Mouse (Mus musculus) cerebellum, postnatal 4 days (tissue): ENCODE measurements around the gene Coa6.
A peak's percentile ranks its signal among the peaks of the same experiment; 100 is the strongest.
"Not testable (repeated sequence)": the region's sequence is repeated elsewhere in the genome, so short reads cannot be mapped to it uniquely, and the experiment has no call there.

Source experiments
- DNase-seq, 2 experiments: peaks; one replicate each; pipeline ENCODE4 v3.0.0; 2022; ENCODE audit warnings: low spot score in 2 of 2, mixed read lengths in 1 of 2

Coa6 gene

DNA sequence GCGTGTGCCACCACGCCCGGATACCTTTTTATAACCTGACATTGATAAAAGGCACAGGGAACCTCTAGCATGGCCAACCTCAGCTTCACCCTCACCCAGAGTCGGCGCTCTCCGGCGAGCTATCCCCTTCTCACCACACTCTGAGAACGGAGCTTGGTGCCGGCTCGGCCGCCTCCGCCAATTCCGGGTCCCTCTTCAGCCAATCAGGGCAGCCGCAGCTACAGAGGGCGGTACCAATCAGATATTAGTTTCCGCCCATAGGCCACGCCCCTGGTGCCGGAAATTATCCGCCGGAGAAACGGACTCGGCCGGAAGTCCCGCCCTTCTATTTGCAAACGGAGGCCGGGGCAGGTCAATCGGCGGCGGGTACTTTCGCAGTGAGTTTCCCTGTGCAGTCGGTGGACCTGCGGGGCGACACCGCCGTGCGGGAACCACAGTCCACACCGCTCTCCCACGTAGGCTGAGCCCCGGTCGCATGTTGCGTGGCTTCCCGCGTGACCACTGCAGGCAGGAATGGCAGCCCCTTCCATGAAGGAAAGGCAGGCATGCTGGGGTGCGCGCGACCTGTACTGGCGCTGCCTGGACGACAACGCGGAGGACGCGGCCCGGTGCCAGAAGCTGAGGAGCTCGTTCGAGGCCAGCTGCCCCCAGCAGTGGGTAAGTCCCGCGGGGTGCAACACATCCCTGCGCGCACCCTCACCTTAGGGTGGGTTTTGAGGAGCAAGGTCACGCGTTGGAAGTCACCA, at the start of gene Coa6:
Coa6 (plus strand) TSS at position 342 of the 746 bp plus-strand sequence.
- DNase-seq: peak; percentile 94 to 98

DNA sequence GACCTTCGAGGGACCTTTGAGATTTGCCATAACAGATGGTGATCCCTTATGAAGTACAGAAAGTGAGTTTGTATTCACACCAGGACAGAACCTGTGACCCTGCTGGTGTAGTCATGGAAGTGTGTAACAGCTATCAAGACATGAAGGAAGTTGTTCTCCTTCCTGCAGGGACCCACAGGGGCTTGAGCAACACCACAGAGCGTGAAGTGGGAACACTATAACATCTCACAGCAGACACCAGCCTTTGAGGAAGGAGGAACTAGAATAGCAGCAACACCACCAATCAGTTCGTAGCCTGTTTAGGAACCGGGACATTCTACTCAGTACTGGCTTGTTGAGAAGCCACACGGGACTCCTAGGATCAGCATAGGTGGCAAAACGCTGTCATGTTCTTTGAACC, 42.7 kb upstream of the Coa6 start:
- no peak for DNase-seq

DNA sequence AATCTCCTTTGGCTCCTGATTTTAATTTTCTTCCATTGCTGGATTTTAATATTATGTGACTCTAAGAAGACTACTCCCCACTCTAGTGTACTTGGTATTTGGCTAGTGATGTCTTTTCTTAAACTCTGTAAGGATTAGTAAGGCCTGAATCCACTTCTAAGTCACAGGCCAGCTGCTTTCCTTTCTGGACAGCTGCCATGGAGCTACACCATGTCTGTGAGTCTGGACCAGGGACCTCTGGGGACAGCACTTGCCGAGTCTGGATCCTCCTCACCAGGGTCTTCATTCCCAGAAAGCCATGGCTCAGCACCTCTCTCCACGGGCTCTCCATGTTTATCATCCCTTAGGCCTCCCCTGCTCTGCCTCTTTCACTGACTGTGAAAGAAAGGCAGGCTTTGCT, 42.2 kb upstream of the Coa6 start:
- DNase-seq: peak in 1 of 2 experiments; percentile 34

DNA sequence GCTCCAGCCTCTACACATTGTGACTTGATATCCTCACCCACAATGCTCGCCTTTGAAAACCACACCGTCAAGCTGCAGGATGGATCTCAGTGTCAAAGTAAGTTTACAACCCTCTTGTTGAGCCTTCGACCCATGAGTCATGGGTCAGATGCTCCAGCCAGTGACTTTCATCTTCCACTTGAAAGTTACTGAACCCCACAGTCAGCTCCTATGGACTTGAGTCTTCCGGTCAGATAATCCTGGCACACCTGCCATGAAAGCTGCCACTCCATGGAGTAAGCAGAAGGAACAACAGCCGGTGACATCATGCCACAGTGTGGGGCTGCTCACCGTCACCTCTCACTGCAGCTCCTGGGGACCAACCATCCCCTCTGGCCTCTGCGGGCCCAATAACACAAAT, 41.0 kb upstream of the Coa6 start:
- no peak for DNase-seq

DNA sequence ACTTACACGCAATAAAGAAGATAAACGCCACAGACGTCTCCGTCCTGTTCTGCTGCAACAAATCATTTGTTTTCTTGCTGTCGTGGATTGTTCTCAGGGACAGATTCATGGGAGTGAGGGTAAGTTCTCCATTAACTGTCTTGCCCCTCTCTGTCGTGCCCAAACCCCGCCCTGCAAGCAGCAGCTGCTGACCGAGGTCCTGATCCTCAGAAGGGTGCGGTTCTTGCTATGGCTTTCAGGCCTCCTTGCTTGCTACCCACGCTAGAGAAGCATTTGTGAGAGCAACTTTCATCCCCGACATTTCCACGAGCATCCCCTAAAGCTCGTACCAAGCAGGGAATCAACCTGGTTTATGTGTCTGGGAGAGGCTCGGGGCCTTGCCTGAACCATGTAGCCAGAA, 40.1 kb upstream of the Coa6 start:
- DNase-seq: no peak

DNA sequence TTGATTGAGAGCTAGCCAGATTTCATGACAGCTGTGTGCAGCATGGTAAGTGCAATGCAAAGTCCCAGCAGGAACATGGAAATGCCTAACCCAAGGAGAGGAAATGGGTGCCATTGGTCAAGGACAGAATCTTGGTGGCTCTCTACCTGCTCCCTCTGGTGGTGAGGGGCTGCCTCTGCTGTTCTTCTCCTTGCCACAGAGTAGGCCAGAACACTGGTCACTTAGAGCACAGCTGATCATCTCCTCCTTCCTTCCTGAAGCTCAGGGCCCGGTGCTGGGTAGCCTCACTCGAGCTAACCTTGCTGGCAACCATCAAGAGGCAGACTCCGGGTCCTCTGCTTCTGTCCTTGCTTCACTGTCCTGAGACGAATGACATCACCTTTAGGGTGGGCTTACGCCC, 39.6 kb upstream of the Coa6 start:
- DNase-seq: peak in 1 of 2 experiments; percentile 58

DNA sequence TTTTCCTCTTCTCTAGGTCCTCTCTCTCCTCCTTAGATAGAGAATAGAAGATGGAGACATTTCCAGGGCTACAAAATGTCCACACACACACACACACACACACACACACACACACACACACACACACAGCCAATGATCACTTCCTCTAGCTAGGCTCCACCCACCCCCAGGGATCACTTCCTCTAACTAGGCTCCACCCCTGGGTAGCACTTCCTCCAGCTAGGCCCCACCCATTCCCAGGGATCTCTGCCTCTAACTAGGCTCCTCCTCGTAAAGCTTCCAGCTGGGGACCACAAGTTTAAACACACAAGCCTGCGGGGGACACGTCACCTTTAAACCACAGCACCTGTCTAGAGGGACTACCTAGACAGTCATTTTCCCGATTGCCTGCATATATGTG, 34.7 kb upstream of the Coa6 start:
- DNase-seq: no peak

DNA sequence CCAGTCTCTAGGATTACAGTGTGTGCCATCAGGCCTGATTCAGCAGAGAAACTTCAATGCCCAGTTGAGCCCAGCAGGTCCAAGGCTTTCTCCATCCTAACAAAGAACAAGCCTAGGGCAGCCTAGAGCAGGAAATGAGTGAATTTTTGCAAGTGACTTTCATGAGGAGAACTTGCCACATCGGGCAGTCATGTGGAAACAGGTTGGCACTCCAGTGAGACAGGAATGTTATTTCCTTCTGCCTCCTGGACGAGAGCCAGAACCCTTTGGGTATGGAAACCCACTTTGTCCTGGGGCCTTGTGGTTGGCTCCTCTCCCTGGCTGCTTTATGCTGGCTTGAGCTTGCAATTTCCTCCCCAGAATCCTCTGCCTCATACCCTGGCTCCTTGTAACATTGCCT, 30.8 kb upstream of the Coa6 start:
- peak in 1 of 2 experiments; percentile 33 for DNase-seq

DNA sequence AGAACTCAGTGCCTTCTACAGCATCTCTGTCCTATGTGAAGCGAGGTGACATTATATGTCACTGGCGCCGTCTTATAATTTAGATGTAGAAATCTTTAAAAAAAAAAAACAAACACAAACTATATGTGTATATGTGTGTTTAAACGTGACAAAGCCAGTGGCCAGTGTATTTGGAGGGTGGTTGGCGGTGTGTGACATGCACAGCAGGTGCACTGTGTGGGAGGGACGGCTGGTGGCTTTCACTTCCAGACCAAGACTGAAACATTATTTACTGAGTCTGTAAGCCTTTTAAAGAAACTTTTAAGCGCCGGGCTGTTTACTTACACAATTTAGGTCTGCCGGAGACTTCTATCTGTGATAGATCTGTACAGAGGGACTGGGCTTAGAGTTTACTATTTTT, 26.9 kb upstream of the Coa6 start:
- no peak for DNase-seq

DNA sequence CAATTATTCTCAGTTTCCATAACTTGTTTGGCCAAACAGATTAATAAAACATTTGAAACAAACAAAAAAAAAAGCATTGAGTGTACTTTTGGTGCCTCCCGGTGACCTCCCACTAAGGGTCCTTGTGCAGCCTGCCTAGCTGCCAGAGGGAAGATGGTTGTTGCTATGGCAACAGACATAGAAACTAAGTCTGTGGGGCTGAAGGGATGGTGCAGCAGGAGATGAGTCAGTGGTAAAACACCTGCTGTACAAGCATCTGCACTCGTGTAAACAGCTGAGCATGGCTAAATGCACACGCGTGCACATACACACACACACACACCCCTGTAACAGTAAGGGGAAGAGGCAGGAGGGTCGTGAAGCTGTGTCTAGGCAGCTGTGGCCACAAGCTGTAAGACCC, 26.4 kb upstream of the Coa6 start:
- DNase-seq: no peak

DNA sequence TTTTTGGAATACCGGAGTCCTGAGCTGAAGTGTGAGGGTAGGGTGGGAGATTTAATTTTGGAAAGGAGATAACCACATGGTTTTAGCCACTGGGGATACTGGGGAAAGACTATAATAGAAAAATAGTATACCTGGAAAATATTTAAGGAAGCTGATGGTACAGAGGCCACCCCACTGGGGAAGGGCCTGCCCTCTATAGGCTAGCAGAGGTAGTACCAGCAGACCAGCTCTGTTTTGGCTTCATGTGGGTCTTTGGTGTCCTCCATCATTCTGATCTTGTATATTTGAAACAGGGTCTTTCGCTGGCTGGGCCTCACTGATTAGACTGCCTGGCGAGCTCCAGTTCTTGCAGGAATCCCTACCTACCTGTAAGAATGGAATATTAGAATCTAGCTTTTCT, 24.0 kb upstream of the Coa6 start:
- no peak for DNase-seq

DNA sequence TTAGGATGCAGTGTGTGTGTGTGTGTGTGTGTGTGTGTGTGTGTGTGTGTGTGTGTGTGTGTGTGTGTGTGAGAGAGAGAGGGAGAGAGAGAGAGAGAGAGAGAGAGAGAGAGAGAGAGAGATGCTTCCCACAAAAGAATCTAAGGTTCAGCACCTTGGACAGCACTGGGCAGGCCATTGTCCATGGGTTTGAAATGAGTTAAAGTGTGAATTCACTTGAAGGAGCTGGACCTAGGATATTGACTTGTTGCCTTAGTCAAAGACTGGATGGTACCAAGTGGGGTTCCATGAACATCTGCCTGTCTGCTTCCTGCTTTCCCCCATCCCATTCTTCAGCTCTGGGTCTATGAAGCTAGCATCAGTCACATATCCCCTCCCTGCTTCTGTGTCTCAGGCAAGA, 17.8 kb upstream of the Coa6 start:
- DNase-seq: not testable (repeated sequence)

DNA sequence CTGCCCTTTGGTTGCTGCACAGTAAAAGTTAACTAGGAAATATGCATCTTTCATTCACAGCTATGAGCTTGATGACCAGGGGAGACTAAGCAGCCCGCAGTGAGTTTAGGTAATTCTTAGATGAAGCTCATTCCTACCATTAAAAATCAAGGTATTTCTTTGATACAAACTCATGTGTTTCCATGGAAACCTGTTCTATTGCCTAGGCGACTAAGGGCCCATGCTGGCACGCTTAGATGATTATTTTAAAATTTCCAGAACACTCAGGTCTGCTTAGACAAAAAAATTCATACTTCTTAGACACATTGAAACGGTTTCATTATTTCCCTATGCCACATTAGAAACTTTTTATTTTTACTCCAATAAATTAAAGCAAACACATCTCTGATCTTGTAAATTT, 17.3 kb upstream of the Coa6 start:
- no peak for DNase-seq

DNA sequence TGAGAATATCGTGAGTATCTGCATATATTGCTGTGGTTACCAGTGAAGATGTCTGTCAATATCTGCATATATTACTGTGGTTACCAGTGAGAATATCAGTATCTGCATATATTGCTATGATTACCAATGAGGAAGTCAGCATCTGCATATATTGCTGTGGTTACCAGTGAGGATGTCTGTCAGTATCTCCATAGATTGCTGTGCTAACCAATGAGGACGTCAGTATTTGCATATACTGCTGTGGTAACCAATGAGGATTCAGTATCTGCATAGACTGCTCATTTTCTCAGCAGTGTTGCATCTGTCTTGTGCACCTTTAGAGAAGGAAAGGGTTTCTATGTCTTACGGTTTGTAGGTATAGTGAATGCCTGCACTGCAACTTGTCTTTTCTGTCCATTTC, 1.5 kb upstream of the Coa6 start:
- DNase-seq: no peak

DNA sequence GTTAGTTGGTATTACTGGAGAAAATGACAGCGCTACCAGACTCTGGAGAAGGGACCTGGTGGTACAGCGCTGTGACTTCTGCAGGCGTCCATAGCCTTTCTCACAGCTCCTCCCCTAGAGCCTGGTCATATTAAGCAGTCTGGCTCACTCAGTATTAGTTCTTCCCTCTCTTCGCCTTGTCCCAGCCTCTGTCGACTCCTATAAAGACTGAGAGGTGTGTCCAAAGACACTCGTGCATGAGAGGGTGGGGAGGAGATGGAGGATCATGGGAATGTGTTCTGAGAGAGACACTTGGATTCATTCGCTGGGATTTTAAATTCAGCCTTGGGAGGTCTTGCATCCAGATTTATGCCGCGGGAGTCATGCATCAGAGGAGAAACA, 595 bp downstream of the Coa6 start:
- no peak for DNase-seq

DNA sequence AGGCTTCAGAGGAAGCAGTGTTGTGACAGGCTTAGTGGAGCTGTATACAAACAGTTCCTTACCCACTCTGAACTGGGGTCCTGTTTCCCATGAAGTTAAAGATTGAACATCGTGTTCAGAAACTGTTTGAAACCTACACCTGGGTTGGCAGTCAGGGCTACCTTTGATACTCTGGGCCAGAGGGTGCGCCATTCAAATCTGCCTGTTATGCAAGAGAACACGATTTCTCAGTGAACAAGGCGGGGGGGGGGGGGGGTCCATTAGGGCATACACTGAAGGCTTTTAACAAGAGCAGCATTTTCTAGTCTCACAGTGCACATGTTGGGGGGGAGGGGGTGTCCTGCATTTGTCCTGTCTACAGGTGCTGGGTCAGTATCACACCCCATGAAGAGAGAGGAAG, 1.8 kb downstream of the Coa6 start:
- no peak for DNase-seq

DNA sequence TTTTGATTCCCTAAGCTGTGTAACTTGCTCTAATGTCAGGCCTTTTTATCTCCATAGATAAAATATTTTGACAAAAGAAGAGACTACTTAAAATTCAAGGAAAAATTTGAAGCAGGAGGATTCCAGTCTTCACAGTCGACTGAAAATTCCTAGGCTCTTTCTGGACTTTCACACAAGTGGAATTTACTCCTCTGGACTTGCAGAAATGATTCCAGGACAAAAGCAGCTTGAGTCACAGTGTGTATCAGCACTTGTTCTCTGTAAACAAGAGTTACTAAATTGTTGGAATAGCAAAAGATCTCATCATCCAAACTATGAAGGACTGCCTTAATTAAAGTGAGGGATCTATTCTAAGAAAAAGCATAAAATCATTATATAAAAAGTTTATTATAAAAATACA, 2.6 kb downstream of the Coa6 start:
- no peak for DNase-seq

DNA sequence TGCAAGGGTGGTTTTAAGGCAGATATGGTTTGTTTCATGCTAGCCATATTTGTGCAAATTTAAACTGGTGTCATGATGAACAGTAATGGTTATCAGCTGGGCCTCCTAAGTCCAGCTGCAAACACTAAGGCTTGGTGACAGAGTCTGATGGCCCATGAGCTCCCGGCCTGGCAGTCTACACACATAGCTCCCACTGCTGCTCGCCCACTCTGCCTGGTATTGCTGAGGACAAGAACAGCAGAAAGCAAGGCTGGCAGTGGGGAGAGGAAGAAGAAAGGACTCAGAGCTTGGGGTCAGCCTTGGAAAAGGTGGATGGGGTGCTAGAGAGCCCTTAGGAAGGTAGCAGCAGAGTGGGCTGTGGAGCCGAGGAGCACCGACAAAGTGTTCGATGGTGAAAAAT, 7.3 kb downstream of the Coa6 start:
- DNase-seq: peak in 1 of 2 experiments; percentile 7

DNA sequence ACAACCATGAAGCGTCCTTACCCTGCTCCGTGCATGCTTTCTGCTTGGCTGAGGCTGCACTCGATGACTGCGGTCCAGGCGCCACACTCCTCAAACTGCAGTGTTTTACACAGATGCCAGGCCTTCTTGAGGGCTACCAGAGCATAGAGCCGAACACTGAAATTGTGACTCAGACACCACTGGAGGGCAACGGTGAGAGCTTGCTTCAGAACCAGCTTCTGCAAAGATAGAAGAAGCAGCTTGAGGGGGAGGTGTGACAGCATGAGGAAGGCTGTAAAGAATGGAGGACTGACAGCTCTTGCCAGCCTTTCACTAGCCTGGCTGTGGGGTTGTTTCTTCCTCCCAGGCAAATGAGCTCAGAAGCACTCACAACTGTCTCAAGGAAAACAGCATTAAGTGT, 11.5 kb downstream of the Coa6 start:
- DNase-seq: peak in 1 of 2 experiments; percentile 18

DNA sequence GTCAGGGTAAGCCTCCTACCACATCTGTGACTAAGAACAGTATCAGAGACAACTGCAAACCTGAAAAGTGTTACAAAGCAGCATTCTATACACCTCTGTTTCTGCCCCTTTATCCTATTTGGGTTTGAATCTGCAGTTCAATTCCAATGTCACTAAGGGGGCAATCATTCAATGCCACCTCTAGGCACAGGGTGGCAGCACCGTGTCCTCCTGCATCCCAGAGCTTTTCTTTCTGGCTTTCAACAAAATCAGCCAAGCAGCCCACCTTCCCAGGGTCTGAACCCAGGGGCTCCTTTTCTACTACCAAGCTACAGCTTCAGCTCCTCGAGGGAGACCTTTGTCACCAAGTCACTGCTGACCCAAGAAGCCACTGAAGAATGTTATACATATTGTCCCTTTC, 16.6 kb downstream of the Coa6 start:
- no peak for DNase-seq

DNA sequence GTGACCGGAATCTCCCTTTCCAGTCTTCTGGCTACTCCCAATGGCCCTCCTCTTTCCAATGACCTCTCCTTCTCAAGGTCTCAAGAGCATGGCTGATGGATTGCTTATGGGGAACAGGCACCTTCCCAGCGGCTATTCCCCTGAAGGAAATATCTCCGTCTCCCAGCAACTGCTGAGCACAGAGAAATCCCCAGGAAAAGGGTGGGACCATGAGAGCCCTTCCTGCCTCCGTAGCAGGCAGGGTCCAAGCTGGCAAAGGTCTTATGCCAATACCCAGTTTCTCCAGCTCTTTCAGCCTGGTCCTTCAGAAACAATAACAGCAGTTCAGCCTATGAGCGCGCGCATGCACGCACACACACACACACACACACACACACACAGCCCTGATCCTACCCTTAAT, 28.8 kb downstream of the Coa6 start:
- DNase-seq: no peak

DNA sequence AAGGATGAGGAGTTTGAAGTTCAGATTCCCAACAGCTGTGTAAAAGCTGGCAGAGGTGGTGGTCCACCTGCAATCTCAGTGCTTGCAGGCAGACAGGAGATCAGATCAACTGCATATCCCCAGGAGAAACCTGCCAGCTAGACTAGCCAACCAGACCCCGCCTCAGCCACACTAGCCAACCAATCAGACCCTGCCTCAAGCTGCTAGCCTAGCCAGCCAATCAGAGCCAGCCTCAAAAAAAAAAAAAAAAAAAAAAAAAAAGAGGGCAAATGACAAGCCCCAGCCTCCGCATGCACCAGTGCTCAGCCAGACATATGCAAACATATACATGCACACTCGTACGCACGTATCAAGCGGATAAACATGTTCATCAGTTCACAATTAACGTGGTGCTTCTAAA, 33.1 kb downstream of the Coa6 start:
- no peak for DNase-seq

DNA sequence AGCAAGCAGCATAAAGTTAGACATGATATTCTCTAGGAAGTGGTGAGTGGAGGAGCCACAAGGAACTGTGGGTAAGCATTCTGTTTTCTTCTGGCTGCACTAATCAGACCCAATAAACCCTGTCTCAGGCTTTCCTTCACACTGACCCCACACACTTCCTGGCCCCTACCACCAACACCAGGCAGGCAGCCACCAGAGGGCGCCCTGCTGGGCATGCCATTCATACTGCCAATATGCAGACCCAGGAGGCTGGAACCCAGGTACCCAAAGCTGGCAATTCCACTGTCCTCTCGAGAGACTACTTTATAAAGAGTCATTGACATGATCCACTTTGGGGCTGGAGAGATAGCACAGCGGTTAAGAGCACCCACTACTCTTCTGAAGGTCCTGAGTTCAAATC, 38.0 kb downstream of the Coa6 start:
- peak in 1 of 2 experiments; percentile 40 for DNase-seq

DNA sequence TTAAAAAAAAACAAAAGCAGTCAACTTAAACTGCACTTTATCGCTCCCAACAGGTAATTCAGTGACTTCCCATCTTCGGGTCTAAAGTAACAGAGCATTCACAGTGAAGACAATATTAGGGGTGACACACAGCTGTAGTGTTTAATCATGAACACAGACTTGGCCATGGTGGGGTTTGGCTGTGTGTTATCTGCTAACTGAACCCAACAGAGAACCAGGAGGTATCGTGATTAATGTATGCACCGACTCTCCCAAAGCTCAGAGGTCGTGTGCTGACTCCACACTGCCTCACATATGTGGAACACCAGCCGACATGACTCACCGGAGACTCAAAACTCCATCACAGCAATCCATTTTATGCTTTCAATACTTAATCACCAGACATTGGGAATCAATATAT, 39.4 kb downstream of the Coa6 start:
- no peak for DNase-seq
